Mouse (Mus musculus) CD4-positive, CD25-positive, alpha-beta regulatory T cell (primary cell): Measurements from ENCODE around the gene Coq10b. TPM values are rescaled to one million over a fixed set of nuclear protein-coding genes. Genes with fewer than 3 reads are reported as not detected.

Experiments used
- polyA plus RNA-seq: library from polyadenylated mRNA; unstranded; fragments of 100-300 nt; shearing (Covaris generic); gene quantifications from one replicate; pipeline ENCODE4 v1.2.1, GENCODE M21; 2017

Coq10b gene
- 28.9 TPM for polyA plus RNA-seq

DNA sequence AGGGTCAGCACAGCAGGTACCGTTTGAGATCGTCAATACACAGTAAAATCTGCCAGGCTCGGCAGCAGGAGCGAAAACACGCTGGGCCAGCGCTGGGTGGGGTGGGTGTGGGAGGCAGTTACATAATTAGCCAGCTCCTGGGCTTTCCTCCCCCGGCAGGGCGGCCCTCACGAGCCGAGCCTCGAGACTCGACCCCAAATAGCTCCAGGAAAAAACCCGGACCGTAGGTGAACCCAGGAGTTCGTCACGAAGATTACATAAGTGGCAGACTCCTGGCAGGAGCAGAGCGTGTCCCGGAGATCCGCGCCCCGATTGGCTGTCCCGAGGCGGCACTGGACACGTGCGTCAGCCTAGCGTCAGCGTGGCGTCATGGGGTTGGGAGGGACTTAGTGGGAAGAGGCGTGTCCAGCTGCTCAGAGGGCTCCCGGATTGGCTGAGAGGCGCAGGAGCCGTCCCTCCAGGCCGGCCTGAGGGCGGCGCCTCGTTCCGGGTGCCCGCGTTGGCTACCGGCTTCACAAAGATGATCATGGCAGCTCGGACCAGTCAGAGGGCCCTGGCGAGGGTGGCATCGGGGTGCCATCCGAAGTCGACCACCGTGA, at the start of gene Coq10b:
Coq10b (plus strand) TSS at position 416 of the 599 bp plus-strand sequence.

GRCm38 (mm10) chr1:55027253-55027801, 25.2 kb upstream of the Coq10b start, which contains the start of gene Sf3b1:
Sf3b1 (minus strand) TSS chr1:55027481.

GRCm38 (mm10) chr1:55087932-55088610, 35.5 kb downstream of the Coq10b start, which contains the start of the genes Hspe1 and Hspd1:
Hspe1 (plus strand) TSS chr1:55088132.
Hspd1 (minus strand) TSS chr1:55088243.

Other genes starting within 250 kb of the Coq10b start
- gene Ankrd44, start 126.4 kb upstream of the Coq10b start, polyA plus RNA-seq: 293 TPM
- 682 TPM for gene Sf3b1, start 25.3 kb upstream of the Coq10b start, polyA plus RNA-seq
- gene Hspe1, start 35.4 kb downstream of the Coq10b start, polyA plus RNA-seq: 147 TPM
- 141 TPM for gene Hspd1, start 35.5 kb downstream of the Coq10b start, polyA plus RNA-seq
- gene Mob4, start 78.5 kb downstream of the Coq10b start, polyA plus RNA-seq: 111 TPM
- gene Rftn2, start 174.0 kb downstream of the Coq10b start, polyA plus RNA-seq: 7.1 TPM
- 4.3 TPM for gene Mars2, start 184.4 kb downstream of the Coq10b start, polyA plus RNA-seq